Mouse (Mus musculus) small intestine, adult 2 months (tissue): ENCODE data around the gene Amd1. TPM values are rescaled to one million over a fixed set of nuclear protein-coding genes. Genes with fewer than 3 reads are reported as not detected.

ENCODE experiments used
- H3K27ac ChIP-seq: fragments of 200-500 bp; 2 replicates; pipeline ENCODE4 v1.5.1; 2012; ENCODE audit warnings: low read depth, low read length, control low read depth, inconsistent platforms; ENCODE audit not compliant: insufficient read depth
- H3K27me3 ChIP-seq: fragments of 200-500 bp; 2 replicates; pipeline ENCODE4 v1.6.1; 2012; ENCODE audit warnings: mild to moderate bottlenecking, moderate library complexity, low read length, inconsistent platforms; ENCODE audit not compliant: control insufficient read depth, insufficient read depth
- H3K36me3 ChIP-seq: fragments of 200-500 bp; 2 replicates; pipeline ENCODE4 v1.6.1; 2012; ENCODE audit warnings: mild to moderate bottlenecking, low read length, control low read depth, inconsistent platforms; ENCODE audit not compliant: control insufficient read depth, insufficient read depth
- H3K4me1 ChIP-seq: fragments of 200-500 bp; 2 replicates; pipeline ENCODE4 v1.6.1; 2012; ENCODE audit warnings: low read length, inconsistent platforms, mixed read lengths; ENCODE audit not compliant: control insufficient read depth, insufficient read depth, insufficient read length
- H3K4me3 ChIP-seq: fragments of 200-500 bp; 2 replicates; pipeline ENCODE4 v1.5.1; 2012; ENCODE audit warnings: low read depth, mild to moderate bottlenecking, control low read depth, inconsistent platforms, low read length, moderate library complexity
- CTCF ChIP-seq: fragments of 200-500 bp; IDR thresholded peaks from 2 replicates; pipeline ENCODE4 v1.5.1; 2012; ENCODE audit warnings: low read depth, mild to moderate bottlenecking, control low read depth, inconsistent platforms, low read length, moderate library complexity, mixed read lengths; ENCODE audit not compliant: insufficient replicate concordance, insufficient read length; ENCODE audit errors: extremely low read depth
- POLR2A ChIP-seq: fragments of 200-500 bp; IDR thresholded peaks from 2 replicates; pipeline ENCODE4 v1.6.1; 2012; ENCODE audit warnings: low read depth, mild to moderate bottlenecking, control low read depth, inconsistent platforms, low read length, moderate library complexity
- WGBS: fragments of 180-500 bp; shearing (Covaris S2); methylation state at CpG from one replicate; pipeline ENCODE4 v1.1.7; 2018; 5-methylcytosine and 5-hydroxymethylcytosine counted together
- polyA plus RNA-seq: library from polyadenylated mRNA; depleted of rRNA; stranded (reverse); fragments of >200 nt; gene quantifications from 2 replicates; pipeline ENCODE4 v1.2.3, GENCODE M21; 2012

Amd1 gene
- polyA plus RNA-seq, 1 experiment, result 1.7 TPM

GRCm38 (mm10) chr10:40281565-40281964 lies 20.4 kb downstream of the Amd1 start:
- no peak overlapping the region for H3K27ac ChIP-seq
- TF ChIP-seq POLR2A (no peak), CTCF (no peak)
- WGBS, result 65% methylated on average over 2 of the region's 2 CpGs
- H3K4me3 ChIP-seq, result no peak overlapping the region
- no peaks in the 10 kb centered on the region for H3K4me1 ChIP-seq
- H3K36me3 ChIP-seq, result 0 out of 2 replicates have a peak, but pooled peaks cover 1% of the 10 kb centered on the region
- no peaks in the 10 kb centered on the region for H3K27me3 ChIP-seq

GRCm38 (mm10) chr10:40278317-40278716 lies 23.7 kb downstream of the Amd1 start:
- TF ChIP-seq CTCF, result no peak
- TF ChIP-seq POLR2A, result no peak
- Histone ChIP-seq H3K4me3 (no peak overlapping the region), H3K36me3 (no peaks in the 10 kb centered on the region), H3K4me1 (no peaks in the 10 kb centered on the region), H3K27me3 (no peaks in the 10 kb centered on the region), H3K27ac (no peak overlapping the region)
- WGBS, result 53% methylated on average over 5 of the region's 5 CpGs

DNA sequence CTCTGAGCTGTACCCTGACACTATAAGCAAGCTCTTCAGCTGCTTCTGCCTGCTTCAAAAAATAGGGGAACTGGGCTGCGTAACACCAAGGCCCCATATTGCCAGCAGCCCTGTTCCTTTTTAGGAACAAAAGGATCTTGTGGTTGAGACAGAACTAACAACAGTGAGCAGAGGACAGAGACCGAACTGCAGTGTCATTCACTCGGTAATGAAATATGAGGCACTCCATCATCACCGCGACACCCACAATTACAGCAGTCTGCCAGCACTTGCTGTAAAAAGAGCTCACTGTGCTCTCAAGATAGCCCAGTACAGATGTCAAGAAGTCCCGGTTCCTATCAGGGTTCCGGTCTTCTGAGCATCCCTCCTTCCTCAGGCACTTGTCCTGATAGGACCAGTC lies 26.0 kb downstream of the Amd1 start:
- 67% methylated on average over 7 of the region's 7 CpGs for WGBS
- H3K4me1 ChIP-seq, result no peaks in the 10 kb centered on the region
- H3K27me3 ChIP-seq, result no peaks in the 10 kb centered on the region
- no peak overlapping the region for H3K4me3 ChIP-seq
- H3K36me3 ChIP-seq, result no peaks in the 10 kb centered on the region
- TF ChIP-seq CTCF (no peak), POLR2A (no peak)
- no peak overlapping the region for H3K27ac ChIP-seq

DNA sequence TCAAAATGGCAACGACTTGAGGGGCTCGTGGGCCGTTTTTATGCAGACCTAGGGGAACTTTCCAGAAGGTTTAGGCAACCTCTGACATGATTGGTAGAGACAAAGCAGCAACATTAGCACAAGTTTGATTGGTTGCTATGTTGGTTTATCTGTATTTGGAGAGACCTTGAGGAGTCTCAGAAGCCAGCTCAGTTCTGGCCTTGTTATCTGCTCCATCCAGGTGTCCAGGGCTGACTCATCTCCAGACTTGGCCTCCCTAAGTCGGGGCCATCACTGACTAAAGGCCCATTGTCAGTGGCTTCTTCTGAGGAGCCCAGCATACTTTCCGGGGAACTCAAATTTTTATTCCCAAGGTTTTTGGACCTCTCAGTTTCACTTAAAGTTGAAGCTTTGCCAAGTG lies 28.0 kb downstream of the Amd1 start:
- no peak overlapping the region for H3K27ac ChIP-seq
- H3K27me3 ChIP-seq, result no peaks in the 10 kb centered on the region
- WGBS, result 75% methylated on average over 5 of the region's 5 CpGs
- H3K4me3 ChIP-seq, result no peak overlapping the region
- TF ChIP-seq POLR2A, result no peak
- TF ChIP-seq CTCF, result no peak
- H3K4me1 ChIP-seq, result no peaks in the 10 kb centered on the region
- H3K36me3 ChIP-seq, result no peaks in the 10 kb centered on the region

DNA sequence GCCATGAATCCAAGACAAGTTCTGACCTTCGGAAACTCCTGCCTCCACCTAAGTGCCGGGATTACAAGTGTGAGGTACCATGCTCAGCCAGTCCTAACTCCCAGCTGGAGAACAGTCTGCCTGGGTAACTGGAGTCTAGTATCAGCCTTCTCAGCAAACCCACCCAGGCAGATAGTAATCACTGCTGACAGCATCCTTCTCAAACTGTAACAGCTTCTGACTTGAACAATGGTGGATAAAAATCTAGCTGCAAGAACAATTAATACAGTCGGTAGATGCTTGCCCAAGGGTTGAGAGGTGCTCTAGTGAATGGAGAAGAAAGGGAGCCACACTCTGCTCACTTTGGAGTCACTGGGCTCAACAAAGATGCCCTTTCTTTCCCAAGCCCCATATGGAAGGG lies 30.8 kb downstream of the Amd1 start:
- WGBS, result 86% methylated on average over 3 of the region's 3 CpGs
- Histone ChIP-seq H3K4me3 (no peak overlapping the region), H3K27ac (no peak overlapping the region), H3K4me1 (no peaks in the 10 kb centered on the region), H3K27me3 (no peaks in the 10 kb centered on the region), H3K36me3 (no peaks in the 10 kb centered on the region)
- no peak for TF ChIP-seq CTCF
- TF ChIP-seq POLR2A, result no peak

DNA sequence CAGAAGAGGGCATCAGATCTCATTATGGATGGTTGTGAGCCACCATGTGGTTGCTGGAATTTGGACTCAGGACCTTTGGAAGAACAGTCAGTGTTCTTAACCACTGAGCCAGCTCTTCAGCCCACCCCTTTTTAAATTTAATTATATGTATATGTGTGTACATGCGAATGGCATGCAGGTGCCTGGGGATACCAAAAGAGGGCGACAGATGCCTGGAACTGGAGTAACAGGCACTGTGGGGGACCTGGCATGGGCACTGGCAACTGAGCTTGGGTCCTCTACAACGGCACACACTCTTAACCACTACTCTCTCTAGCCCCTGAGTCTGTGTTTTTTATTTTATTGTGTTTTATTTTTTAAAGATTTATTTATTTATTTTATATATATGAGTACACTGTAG lies 37.1 kb downstream of the Amd1 start:
- WGBS, result 85% methylated on average over 3 of the region's 3 CpGs
- H3K36me3 ChIP-seq, result no peaks in the 10 kb centered on the region
- no peak overlapping the region for H3K27ac ChIP-seq
- no peaks in the 10 kb centered on the region for H3K4me1 ChIP-seq
- H3K27me3 ChIP-seq, result no peaks in the 10 kb centered on the region
- no peak for TF ChIP-seq CTCF
- no peak for TF ChIP-seq POLR2A
- H3K4me3 ChIP-seq, result no peak overlapping the region

GRCm38 (mm10) chr10:40263691-40264090 lies 38.3 kb downstream of the Amd1 start:
- TF ChIP-seq CTCF (no peak), POLR2A (no peak)
- H3K36me3 ChIP-seq, result no peaks in the 10 kb centered on the region
- no peak overlapping the region for H3K4me3 ChIP-seq
- H3K4me1 ChIP-seq, result no peaks in the 10 kb centered on the region
- no peaks in the 10 kb centered on the region for H3K27me3 ChIP-seq
- 75% methylated on average over 4 of the region's 4 CpGs for WGBS
- H3K27ac ChIP-seq, result no peak overlapping the region

DNA sequence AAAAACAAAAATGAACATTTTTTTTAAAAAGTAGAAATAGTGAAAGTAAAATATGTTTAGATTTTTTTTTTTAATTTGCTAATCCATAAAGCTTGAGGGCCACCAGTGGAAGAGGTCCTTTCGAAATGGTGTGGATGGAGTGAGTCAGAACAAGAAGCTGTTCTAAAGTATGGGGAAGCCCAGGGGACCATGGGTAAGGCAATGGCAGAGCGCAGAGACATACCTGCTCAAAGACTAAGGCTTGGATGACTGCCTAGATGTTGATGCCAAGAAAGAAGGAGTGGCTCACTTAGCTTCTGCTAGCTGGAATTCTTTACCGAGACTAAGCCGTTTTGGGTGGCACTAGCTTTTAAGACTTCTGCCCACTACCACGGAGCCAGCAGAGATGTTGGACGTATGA lies 39.8 kb downstream of the Amd1 start:
- H3K27ac ChIP-seq, result no peak overlapping the region
- no peaks in the 10 kb centered on the region for H3K27me3 ChIP-seq
- no peak for TF ChIP-seq POLR2A
- TF ChIP-seq CTCF, result no peak
- 59% methylated on average over 6 of the region's 6 CpGs for WGBS
- H3K4me1 ChIP-seq, result no peaks in the 10 kb centered on the region
- no peaks in the 10 kb centered on the region for H3K36me3 ChIP-seq
- no peak overlapping the region for H3K4me3 ChIP-seq
